Mouse (Mus musculus): ENCODE results near the gene Gm49388. TPM values are rescaled to one million over a fixed set of nuclear protein-coding genes. Genes with fewer than 3 reads are reported as not detected.
"Not testable (repeated sequence)": the region's sequence is repeated elsewhere in the genome, so short reads cannot be mapped to it uniquely, and the experiment has no call there.

Gm49388 gene
- polyA plus RNA-seq, 1 experiment: not detected

GRCm38 (mm10) chr7:127767671-127768345 lies 17.6 kb upstream of the Gm49388 start:
- no peak for DNase-seq (ENCODE audit: extremely low spot score in 1 of 2, low spot score in 1 of 2)

- no peak for DNase-seq (ENCODE audit: extremely low spot score in 1 of 2, low spot score in 1 of 2)
Measured at GRCm38 (mm10) chr7:127768346-127768996, 16.9 kb upstream of the Gm49388 start.

GRCm38 (mm10) chr7:127768997-127769593 lies 16.3 kb upstream of the Gm49388 start:
- peak; percentile 99 for DNase-seq (ENCODE audit: extremely low spot score in 1 of 2, low spot score in 1 of 2)

- peak; percentile 79 to 87 for DNase-seq (ENCODE audit: extremely low spot score in 1 of 2, low spot score in 1 of 2)
Measured at GRCm38 (mm10) chr7:127769651-127770038, 15.8 kb upstream of the Gm49388 start, which contains the start of gene Orai3. Gene Orai3, plus strand, starts transcription at chr7:127769815.

- no peak for DNase-seq (ENCODE audit: extremely low spot score in 1 of 2, low spot score in 1 of 2)
Measured at GRCm38 (mm10) chr7:127770039-127770905, 15.1 kb upstream of the Gm49388 start.

GRCm38 (mm10) chr7:127771262-127771661 lies 14.1 kb upstream of the Gm49388 start:
- peak; percentile 58 to 61 for DNase-seq (ENCODE audit: extremely low spot score in 1 of 2, low spot score in 1 of 2)

GRCm38 (mm10) chr7:127772080-127772479 lies 13.3 kb upstream of the Gm49388 start:
- DNase-seq (ENCODE audit: extremely low spot score in 1 of 2, low spot score in 1 of 2): no peak

GRCm38 (mm10) chr7:127772557-127772956 lies 12.9 kb upstream of the Gm49388 start:
- DNase-seq (ENCODE audit: extremely low spot score in 1 of 2, low spot score in 1 of 2): no peak

GRCm38 (mm10) chr7:127773664-127774384 lies 11.6 kb upstream of the Gm49388 start:
- peak in 1 of 2 experiments; percentile 71 for DNase-seq (ENCODE audit: extremely low spot score in 1 of 2, low spot score in 1 of 2)

GRCm38 (mm10) chr7:127775837-127776236 lies 9.6 kb upstream of the Gm49388 start:
- DNase-seq (ENCODE audit: extremely low spot score in 1 of 2, low spot score in 1 of 2): not testable (repeated sequence)

- peak; percentile 79 to 94 for DNase-seq (ENCODE audit: extremely low spot score in 1 of 2, low spot score in 1 of 2)
Measured at GRCm38 (mm10) chr7:127776426-127776825, 9.0 kb upstream of the Gm49388 start, which contains the start of gene Setd1a. Gene Setd1a, plus strand, starts transcription at chr7:127776670.

GRCm38 (mm10) chr7:127776878-127777473 lies 8.4 kb upstream of the Gm49388 start:
- peak; percentile 92 to 97 for DNase-seq (ENCODE audit: extremely low spot score in 1 of 2, low spot score in 1 of 2)

- DNase-seq (ENCODE audit: extremely low spot score in 1 of 2, low spot score in 1 of 2): no peak
Measured at GRCm38 (mm10) chr7:127777474-127778266, 7.7 kb upstream of the Gm49388 start.

- no peak for DNase-seq (ENCODE audit: extremely low spot score in 1 of 2, low spot score in 1 of 2)
Measured at GRCm38 (mm10) chr7:127778350-127778749, 7.1 kb upstream of the Gm49388 start.

GRCm38 (mm10) chr7:127797076-127797845 lies 11.9 kb downstream of the Gm49388 start:
- DNase-seq (ENCODE audit: extremely low spot score in 1 of 2, low spot score in 1 of 2): no peak

GRCm38 (mm10) chr7:127798591-127798990 lies 13.2 kb downstream of the Gm49388 start:
- no peak for DNase-seq (ENCODE audit: extremely low spot score in 1 of 2, low spot score in 1 of 2)

GRCm38 (mm10) chr7:127799211-127799610 lies 13.8 kb downstream of the Gm49388 start:
- no peak for DNase-seq (ENCODE audit: extremely low spot score in 1 of 2, low spot score in 1 of 2)

GRCm38 (mm10) chr7:127799738-127800137 lies 14.3 kb downstream of the Gm49388 start:
- DNase-seq (ENCODE audit: extremely low spot score in 1 of 2, low spot score in 1 of 2): no peak

Measured in frontal cortex, adult 2 months (tissue).